ENCODE assay signal across 26 mouse cellular contexts in the genomic region with DNA sequence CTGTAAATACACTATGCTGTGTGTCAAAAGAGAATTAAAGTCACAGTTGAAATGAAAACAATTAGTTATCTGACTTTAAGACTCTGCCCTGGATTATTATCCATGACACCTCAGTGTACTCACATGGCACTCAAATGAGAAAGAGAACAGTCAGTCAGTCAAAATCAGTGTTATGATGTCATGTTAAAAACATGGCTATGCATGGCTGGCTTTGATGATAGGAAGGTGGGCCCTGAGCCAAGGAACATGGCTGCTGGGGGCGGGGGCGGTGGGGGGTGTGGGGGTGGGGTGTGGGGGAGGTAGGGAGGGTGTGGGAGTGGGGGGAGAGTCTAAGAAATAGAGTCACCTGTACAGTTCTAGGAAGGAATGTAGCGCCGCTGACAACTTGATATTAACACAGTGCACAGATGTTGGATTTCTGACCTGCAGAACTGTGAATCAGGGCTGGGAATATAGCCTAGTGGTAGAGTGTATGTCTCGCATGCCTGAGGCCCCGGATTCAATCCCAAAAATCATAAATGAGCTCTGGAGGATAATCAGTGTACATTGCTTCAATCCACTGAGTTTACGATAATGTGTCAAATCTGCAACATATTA. TPM values are rescaled to one million over a fixed set of nuclear protein-coding genes. Genes with fewer than 3 reads are reported as not detected.
DNase-seq lines count a peak whose midpoint lies in the region; ATAC-seq and TF ChIP-seq lines count a peak whose summit lies in the region.
"Had no signal": no experiment of that assay in that cellular context is flagged by ENCODE, and none has a peak within 500 bp of the region (broad histone marks: within the 10 kb centered on the region; RNA-seq: fewer than 3 reads in every experiment).

No protein-coding gene starts in this region.

- H3K36me3 ChIP-seq in heart, embryonic 13.5 days: no peaks in the 10 kb centered on the region
- no peaks in the 10 kb centered on the region for H3K36me3 ChIP-seq in heart, embryonic 16.5 days (ENCODE audit: control insufficient read depth, insufficient read depth)
- H3K36me3 ChIP-seq in heart, adult 2 months (ENCODE audit: control insufficient read depth, insufficient read depth, low read length): no peaks in the 10 kb centered on the region
- H3K36me3 ChIP-seq in limb, embryonic 13.5 days: no peaks in the 10 kb centered on the region
- H3K36me3 ChIP-seq in limb, embryonic 10.5 days: no peaks in the 10 kb centered on the region
- H3K36me3 ChIP-seq: forebrain, embryonic 10.5 days; G1E; hindbrain, embryonic 12.5 days; hindbrain, embryonic 15.5 days had no signal

- TF ChIP-seq POLR2A in heart, adult 2 months (IDR thresholded peaks at IDR 0.05; ENCODE audit: insufficient read depth, low read depth, low read length): no peak

- H3K79me2 ChIP-seq in heart, adult 2 months (replicated peaks; ENCODE audit: control insufficient read depth, insufficient read depth, low read length): no peaks in the 10 kb centered on the region

- intact Hi-C loops in heart, adult 2 months (cut with DNase I): no loop called here

- ATAC-seq in heart, embryonic 13.5 days (ENCODE audit: extremely low read depth, insufficient number of reproducible peaks, low FRiP score, low TSS enrichment): no peak
- peak; percentile 63 for ATAC-seq in heart, embryonic 16.5 days (replicated peaks; ENCODE audit: extremely low read depth, insufficient read depth, low FRiP score)
- peak; percentile 66; the same call in 1 of the 2 replicates for ATAC-seq in limb, embryonic 13.5 days (ENCODE audit: low FRiP score, low read depth)
- ATAC-seq: forebrain, embryonic 13.5 days; forebrain, embryonic 16.5 days; intestine, postnatal 0 days; Patski had no signal

- no peak overlapping the region for H3K4me2 ChIP-seq in heart, embryonic 13.5 days
- H3K4me2 ChIP-seq in heart, embryonic 16.5 days (ENCODE audit: low read depth, low read length): no peak overlapping the region
- H3K4me2 ChIP-seq in limb, embryonic 13.5 days (replicated peaks): no peak overlapping the region
- H3K4me2 ChIP-seq: forebrain, embryonic 13.5 days; hindbrain, embryonic 12.5 days; hindbrain, embryonic 15.5 days had no signal

- H3K27ac ChIP-seq in heart, embryonic 13.5 days (replicated peaks): peak overlapping the region; percentile 56
- peak overlapping the region; percentile 72 for H3K27ac ChIP-seq in heart, embryonic 16.5 days (ENCODE audit: low read length)
- no peak overlapping the region for H3K27ac ChIP-seq in heart, adult 2 months
- H3K27ac ChIP-seq in limb, embryonic 13.5 days: no peak overlapping the region
- no peak overlapping the region for H3K27ac ChIP-seq in limb, embryonic 10.5 days
- H3K27ac ChIP-seq: forebrain, embryonic 10.5 days; forebrain, embryonic 13.5 days; hindbrain, embryonic 12.5 days; hindbrain, embryonic 15.5 days had no signal

- H3K9me3 ChIP-seq in heart, embryonic 13.5 days: no peaks in the 10 kb centered on the region
- no peaks in the 10 kb centered on the region for H3K9me3 ChIP-seq in heart, embryonic 16.5 days (replicated peaks; ENCODE audit: control insufficient read depth, low read length)
- H3K9me3 ChIP-seq in limb, embryonic 13.5 days: no peaks in the 10 kb centered on the region
- H3K9me3 ChIP-seq in limb, embryonic 10.5 days (replicated peaks): no peaks in the 10 kb centered on the region
- H3K9me3 ChIP-seq: forebrain, embryonic 10.5 days; forebrain, embryonic 13.5 days; G1E; hindbrain, embryonic 12.5 days; hindbrain, embryonic 15.5 days had no signal

- 57% methylated on average over 7 of the region's 7 CpGs for WGBS in heart, embryonic 13.5 days
- 61% methylated on average over 7 of the region's 7 CpGs for WGBS in heart, embryonic 16.5 days
- WGBS in heart, adult 2 months: 55% methylated on average over 7 of the region's 7 CpGs
- 68% methylated on average over 7 of the region's 7 CpGs for WGBS in limb, embryonic 13.5 days
- WGBS in limb, embryonic 10.5 days: 89% methylated on average over 7 of the region's 7 CpGs

- DNase-seq in heart, adult 11 months: no peak
- no peak for DNase-seq in heart, adult 18-20 months
- peak; percentile 62 for DNase-seq in heart, postnatal 4 days
- no peak for DNase-seq in heart, adult 2 months
- no peak for DNase-seq in limb, embryonic 10.5 days (ENCODE audit: low spot score)
- DNase-seq: adrenal gland, postnatal 10 days; adrenal gland, postnatal 36 days; B cell, adult 2 months; cerebellum, adult 18-20 months; cerebellum, adult 9-10 months; cerebellum, postnatal 14 days; gastrocnemius, postnatal 10 days; gastrocnemius, postnatal 36 days; kidney, adult 8-10 months had no signal

- H3K9ac ChIP-seq in heart, embryonic 13.5 days: no peak overlapping the region
- H3K9ac ChIP-seq in heart, embryonic 16.5 days (ENCODE audit: low read length): no peak overlapping the region
- no peak overlapping the region for H3K9ac ChIP-seq in heart, adult 2 months (ENCODE audit: low read depth, low read length)
- no peak overlapping the region for H3K9ac ChIP-seq in limb, embryonic 13.5 days
- H3K9ac ChIP-seq: forebrain, embryonic 13.5 days; hindbrain, embryonic 12.5 days; hindbrain, embryonic 15.5 days had no signal

- H3K4me1 ChIP-seq in heart, embryonic 13.5 days: peaks cover 31% of the 10 kb centered on the region
- H3K4me1 ChIP-seq in heart, embryonic 16.5 days (ENCODE audit: control insufficient read depth, insufficient read depth, low read length): peaks cover 11% of the 10 kb centered on the region; the same call in 1 of the 2 replicates
- peaks cover 2% of the 10 kb centered on the region for H3K4me1 ChIP-seq in heart, adult 2 months (ENCODE audit: control insufficient read depth, insufficient read depth, low read length)
- 0 out of 2 replicates have a peak, but pooled peaks cover 5% of the 10 kb centered on the region for H3K4me1 ChIP-seq in limb, embryonic 13.5 days
- H3K4me1 ChIP-seq in limb, embryonic 10.5 days: peaks cover 9% of the 10 kb centered on the region
- H3K4me1 ChIP-seq: forebrain, embryonic 10.5 days; forebrain, embryonic 13.5 days; hindbrain, embryonic 15.5 days had no signal

- H3K4me3 ChIP-seq in heart, embryonic 13.5 days: no peak overlapping the region
- no peak overlapping the region for H3K4me3 ChIP-seq in heart, embryonic 16.5 days (ENCODE audit: low read length)
- H3K4me3 ChIP-seq in heart, adult 2 months: no peak overlapping the region
- no peak overlapping the region for H3K4me3 ChIP-seq in limb, embryonic 13.5 days
- no peak overlapping the region for H3K4me3 ChIP-seq in limb, embryonic 10.5 days
- H3K4me3 ChIP-seq: forebrain, embryonic 10.5 days; forebrain, embryonic 13.5 days; hindbrain, embryonic 12.5 days; hindbrain, embryonic 15.5 days had no signal

- TF ChIP-seq EP300 in heart, adult 2 months (IDR thresholded peaks at IDR 0.05; ENCODE audit: insufficient read depth, low read depth, low read length): no peak

- no peaks in the 10 kb centered on the region for H3K27me3 ChIP-seq in heart, embryonic 13.5 days (replicated peaks)
- no peaks in the 10 kb centered on the region for H3K27me3 ChIP-seq in heart, embryonic 16.5 days (ENCODE audit: control insufficient read depth, insufficient read depth, low read length)
- H3K27me3 ChIP-seq in heart, adult 2 months (ENCODE audit: control insufficient read depth, insufficient read depth, low read length): no peaks in the 10 kb centered on the region
- H3K27me3 ChIP-seq in limb, embryonic 13.5 days: no peaks in the 10 kb centered on the region
- no peaks in the 10 kb centered on the region for H3K27me3 ChIP-seq in limb, embryonic 10.5 days (ENCODE audit: low read depth, poor library complexity, severe bottlenecking)
- H3K27me3 ChIP-seq: CH12.LX; forebrain, embryonic 13.5 days; hindbrain, embryonic 12.5 days; hindbrain, embryonic 15.5 days; Patski had no signal

- no peak for TF ChIP-seq CTCF in heart, adult 2 months (IDR thresholded peaks at IDR 0.05)

RNA-seq across cellular contexts. Expression of a gene that starts 13.0 kb away (rescaled TPM):
- polyA plus RNA-seq in heart, embryonic 13.5 days (2015; fragmentation: Nextera tagmentation; extraction: Ambion mirVana): 68.4 and 75.7 TPM in 2 replicates
- polyA plus RNA-seq in heart, embryonic 16.5 days (2015; fragmentation: Nextera tagmentation; extraction: Ambion mirVana): 74.5 and 83.4 TPM in 2 replicates
- total RNA-seq in heart, adult 18-20 months (2021): 100 to 1,000 TPM; 110 to 119 TPM
- 100 to 1,000 TPM; 141 to 149 TPM for total RNA-seq in heart, postnatal 4 days (2021)
- total RNA-seq in heart, adult 2 months (2021): 100 to 1,000 TPM; 104 to 112 TPM
- 27.6 and 45.4 TPM in 2 replicates for polyA plus RNA-seq in heart, adult 2 months (2012; rRNA removed)
- 83.3 and 84.6 TPM in 2 replicates for polyA plus RNA-seq in limb, embryonic 13.5 days (2015; fragmentation: Nextera tagmentation; extraction: Ambion mirVana)
- 45.2 and 59.2 TPM in 2 replicates for polyA plus RNA-seq in limb, embryonic 10.5 days (2016; fragmentation: Nextera tagmentation; extraction: Ambion mirVana)

Comparison
In these comparisons a context has a peak if more than half of its experiments do, and no peak if none do; other contexts are left out.
1. H3K27ac ChIP-seq: peak in heart, embryonic 13.5 days (single experiment) and heart, embryonic 16.5 days (single experiment); none in heart, adult 2 months (single experiment), limb, embryonic 13.5 days (single experiment) and limb, embryonic 10.5 days (single experiment).